Mouse (Mus musculus) left cerebral cortex, adult 2 months (tissue): ENCODE results near the gene Vwf. TPM values are rescaled to one million over a fixed set of nuclear protein-coding genes. Genes with fewer than 3 reads are reported as not detected.
A peak's percentile ranks its signal among the peaks of the same experiment; 100 is the strongest.

Experiments
- DNase-seq, 2 experiments: peaks; one replicate each; pipeline ENCODE4 v3.0.0; 2021 to 2022; ENCODE audit warnings: low spot score in 2 of 2, mixed read lengths in 1 of 2; ENCODE audit errors: extremely low spot score in 1 of 2
- H3K27ac ChIP-seq: fragments of 200-600 bp; 2 replicates; pipeline ENCODE4 v1.8.1; 2022
- H3K4me3 ChIP-seq: fragments of 200-600 bp; 2 replicates; pipeline ENCODE4 v1.8.1; 2022
- CTCF ChIP-seq: fragments of 200-600 bp; IDR thresholded peaks from 2 replicates; pipeline ENCODE4 v1.8.1; 2022; ENCODE audit warnings: antibody characterized with exemption, mild to moderate bottlenecking, moderate library complexity
- intact Hi-C: fragments of 180-260 bp; cut with DNase I; formaldehyde crosslinking; loops from one replicate; pipeline ENCODE4 v1.15.1; 2025
- total RNA-seq, 2 experiments: library from RNA; stranded (reverse); gene quantifications; 2 replicates each; pipeline ENCODE4 v1.2.3; 2021

Vwf gene
- total RNA-seq, 2 experiments from 2014 or later, result 13.7 to 14.6 TPM

GRCm38 (mm10) chr6:125550172-125550571 is 3.6 kb downstream of the Vwf start:
- TF ChIP-seq CTCF, result no peak
- DNase-seq, result no peak
- Histone ChIP-seq H3K27ac (no peak overlapping the region), H3K4me3 (no peak overlapping the region)
- intact Hi-C loops, result no loop called here

- intact Hi-C loops, result no loop called here
- no peak; the same call in 1 of the 2 replicates for TF ChIP-seq CTCF
- no peak for DNase-seq
- peak overlapping the region; percentile 11; the same call in 1 of the 2 replicates for H3K4me3 ChIP-seq
- H3K27ac ChIP-seq, result no peak overlapping the region
Observed at GRCm38 (mm10) chr6:125552760-125553159, 6.2 kb downstream of the Vwf start.

- intact Hi-C loops, result no loop called here
- Histone ChIP-seq H3K4me3 (no peak overlapping the region; the same call in 1 of the 2 replicates), H3K27ac (no peak overlapping the region)
- TF ChIP-seq CTCF, result no peak
- DNase-seq, result no peak
Observed at GRCm38 (mm10) chr6:125553551-125553950, 7.0 kb downstream of the Vwf start.

GRCm38 (mm10) chr6:125558831-125559230 is 12.3 kb downstream of the Vwf start:
- intact Hi-C loops, result no loop called here
- Histone ChIP-seq H3K4me3 (no peak overlapping the region), H3K27ac (no peak overlapping the region)
- no peak for TF ChIP-seq CTCF
- DNase-seq, result no peak

GRCm38 (mm10) chr6:125561031-125561430 is 14.5 kb downstream of the Vwf start:
- H3K27ac ChIP-seq, result no peak overlapping the region
- DNase-seq, result no peak
- TF ChIP-seq CTCF, result no peak
- H3K4me3 ChIP-seq, result no peak overlapping the region
- intact Hi-C loops, result no loop called here

- TF ChIP-seq CTCF, result no peak
- intact Hi-C loops, result no loop called here
- no peak overlapping the region for H3K27ac ChIP-seq
- no peak for DNase-seq
- H3K4me3 ChIP-seq, result no peak overlapping the region
Observed at GRCm38 (mm10) chr6:125561521-125561920, 14.9 kb downstream of the Vwf start.

GRCm38 (mm10) chr6:125564812-125565281 is 18.3 kb downstream of the Vwf start:
- intact Hi-C loops, result no loop called here
- Histone ChIP-seq H3K27ac (no peak overlapping the region), H3K4me3 (no peak overlapping the region)
- DNase-seq, result no peak
- no peak for TF ChIP-seq CTCF

GRCm38 (mm10) chr6:125565326-125565725 is 18.8 kb downstream of the Vwf start:
- Histone ChIP-seq H3K27ac (no peak overlapping the region), H3K4me3 (no peak overlapping the region)
- TF ChIP-seq CTCF, result no peak
- no peak for DNase-seq
- intact Hi-C loops, result no loop called here

GRCm38 (mm10) chr6:125566656-125567055 is 20.1 kb downstream of the Vwf start:
- intact Hi-C loops, result no loop called here
- DNase-seq, result no peak
- TF ChIP-seq CTCF, result no peak
- no peak overlapping the region for H3K4me3 ChIP-seq
- no peak overlapping the region for H3K27ac ChIP-seq

- Histone ChIP-seq H3K27ac (no peak overlapping the region), H3K4me3 (no peak overlapping the region)
- no peak for TF ChIP-seq CTCF
- intact Hi-C loops, result no loop called here
- no peak for DNase-seq
Observed at GRCm38 (mm10) chr6:125568381-125568780, 21.8 kb downstream of the Vwf start.

- TF ChIP-seq CTCF, result no peak
- peak; percentile 39 to 68 for DNase-seq
- peak overlapping the region; percentile 60 for H3K27ac ChIP-seq
- intact Hi-C loops, result no loop called here
- H3K4me3 ChIP-seq, result peak overlapping the region; percentile 31
Observed at GRCm38 (mm10) chr6:125572291-125573188, 26.0 kb downstream of the Vwf start.

GRCm38 (mm10) chr6:125573189-125573928 is 26.8 kb downstream of the Vwf start:
- Histone ChIP-seq H3K27ac (peak overlapping the region; percentile 60), H3K4me3 (peak overlapping the region; percentile 31)
- no peak for TF ChIP-seq CTCF
- intact Hi-C loops, result no loop called here
- DNase-seq, result peak in 1 of 2 experiments; percentile 28
